Mouse (Mus musculus): ENCODE results near the gene Anapc11.

Gene Anapc11

GRCm38 (mm10) chr11:120654741-120655140, 56.5 kb downstream of the Anapc11 start:
- no peak for DNase-seq (ENCODE audit: low spot score in 2 of 2)

GRCm38 (mm10) chr11:120657301-120657700, 59.1 kb downstream of the Anapc11 start:
- no peak for DNase-seq (ENCODE audit: low spot score in 2 of 2)
